Mouse (Mus musculus) c-Kit-positive CD71-negative TER-119-negative erythroid progenitor cells, embryonic 14.5 days (primary cell): Measurements from ENCODE around the gene Mst1.

ENCODE experiments used
- DNase-seq: peaks from one replicate; pipeline ENCODE4 v3.0.0-alpha.2; 2013; ENCODE audit warnings: low read depth

Mst1 gene

DNA sequence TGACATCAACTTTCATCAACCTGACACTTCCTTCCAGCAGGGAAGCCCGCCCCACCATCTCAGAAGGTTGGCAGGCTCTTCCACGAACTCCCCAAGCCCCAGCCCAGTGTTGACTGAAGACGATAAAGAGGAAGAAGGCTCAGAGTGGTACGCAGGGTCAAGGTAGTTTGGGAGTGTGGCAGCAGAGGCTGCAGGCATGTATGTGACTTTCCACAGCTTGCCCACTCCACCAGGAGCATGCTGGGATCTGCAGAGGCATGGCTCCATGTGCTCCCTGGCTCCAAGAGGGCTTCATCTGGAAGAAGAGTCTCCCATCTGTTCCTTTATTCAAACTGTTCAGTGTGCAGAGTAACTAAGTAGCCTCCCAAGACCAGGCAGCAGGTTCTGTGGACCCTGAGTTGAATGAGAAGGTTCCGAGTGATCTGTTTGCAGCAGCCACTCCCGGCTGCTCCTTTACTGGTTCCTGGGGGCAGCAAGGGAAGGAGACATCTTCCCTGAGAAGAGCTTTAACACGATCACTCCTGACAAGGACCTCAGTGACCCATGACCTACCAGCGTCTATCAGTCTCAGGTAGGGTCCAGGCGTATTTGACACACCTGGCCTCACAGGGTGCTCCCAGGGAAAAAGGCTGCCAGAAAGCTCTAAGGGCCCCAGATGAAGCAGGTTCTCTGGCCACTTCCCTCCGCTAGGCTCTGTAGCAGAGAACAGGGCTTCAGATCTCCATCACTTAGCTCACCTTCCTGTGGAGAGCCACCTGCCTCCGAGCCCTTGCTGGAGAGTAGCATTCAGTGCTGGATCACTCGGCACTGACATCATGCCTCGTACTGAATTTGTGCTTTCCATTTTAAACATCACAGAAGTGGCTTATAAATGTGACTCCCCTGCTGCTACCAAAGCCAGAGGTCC, 49.1 kb downstream of the Mst1 start:
- DNase-seq = no peak

DNA sequence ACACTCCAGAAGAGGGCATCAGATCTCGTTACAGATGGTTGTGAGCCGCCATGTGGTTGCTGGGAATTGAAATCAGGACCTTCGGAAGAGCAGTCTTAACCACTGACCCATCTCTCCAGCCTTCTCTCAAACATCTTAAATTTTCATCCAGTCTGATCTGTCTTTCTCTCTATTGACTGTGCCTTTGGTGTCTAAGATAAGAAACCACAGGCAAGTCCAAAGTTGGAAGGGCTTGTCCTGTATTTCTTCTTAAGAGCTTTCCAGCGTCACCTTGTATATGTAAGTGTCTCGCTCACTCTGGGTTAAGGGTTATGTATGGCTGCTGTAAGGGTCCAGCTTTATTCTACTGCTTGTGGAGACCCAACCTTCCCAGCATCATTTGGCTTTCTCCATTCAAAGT, 51.3 kb downstream of the Mst1 start:
- DNase-seq = no peak

DNA sequence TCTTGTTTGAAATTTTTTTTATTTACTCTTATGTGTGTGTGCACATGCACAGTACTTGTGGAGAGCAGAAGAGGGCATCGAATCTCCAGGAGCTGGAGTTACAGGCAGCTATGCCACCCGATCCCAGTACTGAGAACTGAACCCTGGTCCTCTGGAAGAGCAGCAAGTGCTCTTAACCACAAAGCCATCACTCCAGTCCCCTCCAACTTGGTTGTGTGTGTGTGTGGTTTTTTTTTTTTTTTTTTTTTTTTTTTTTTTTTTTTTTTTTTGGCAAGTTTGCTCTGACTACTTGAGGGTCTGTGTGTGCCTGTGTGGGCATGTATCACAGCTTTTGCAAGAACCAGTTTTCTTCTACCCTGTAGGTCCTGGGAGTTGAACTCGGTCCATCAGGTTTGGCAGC, 52.1 kb downstream of the Mst1 start:
- DNase-seq = no peak

DNA sequence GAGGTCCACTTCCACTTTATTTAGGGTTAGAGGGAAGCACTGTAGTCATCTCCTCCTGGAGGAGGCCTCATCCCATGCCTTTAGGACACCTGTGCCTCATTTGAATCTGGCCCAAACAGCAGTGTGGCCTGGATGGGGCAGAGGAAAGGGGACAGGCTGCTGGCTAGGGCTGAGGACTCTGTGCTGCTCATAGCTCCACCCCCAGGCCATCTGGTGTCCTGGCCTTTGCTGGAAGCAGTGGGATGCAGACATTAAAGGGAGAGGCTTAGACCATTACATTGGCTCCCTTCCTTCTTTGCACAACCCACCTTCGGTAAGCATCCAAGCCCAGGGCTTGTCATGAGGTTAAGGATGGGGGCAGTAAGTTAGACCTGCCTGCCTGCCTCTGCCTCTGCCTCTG, 53.2 kb downstream of the Mst1 start:
- no peak for DNase-seq
